Mouse (Mus musculus) cerebellum, adult 2 months (tissue): Measurements from ENCODE around the gene Sox11.

Experiments
- CTCF ChIP-seq: fragments of 200-500 bp; IDR thresholded peaks from 2 replicates; pipeline ENCODE4 v1.5.1; 2011; ENCODE audit warnings: low read depth, mild to moderate bottlenecking, control low read depth, low read length, moderate library complexity, borderline replicate concordance; ENCODE audit not compliant: insufficient read depth
- POLR2A ChIP-seq: fragments of 200-500 bp; IDR thresholded peaks from 2 replicates; pipeline ENCODE4 v1.6.1; 2011; ENCODE audit warnings: low read length, control low read depth, borderline replicate concordance; ENCODE audit not compliant: insufficient read depth

- TF ChIP-seq POLR2A (no peak), CTCF (no peak)
These were observed 28.4 kb upstream of the Sox11 start for GRCm38 (mm10) chr12:27370756-27371155.
